24 mouse cellular contexts compared by ENCODE assay signal in the genomic region with DNA sequence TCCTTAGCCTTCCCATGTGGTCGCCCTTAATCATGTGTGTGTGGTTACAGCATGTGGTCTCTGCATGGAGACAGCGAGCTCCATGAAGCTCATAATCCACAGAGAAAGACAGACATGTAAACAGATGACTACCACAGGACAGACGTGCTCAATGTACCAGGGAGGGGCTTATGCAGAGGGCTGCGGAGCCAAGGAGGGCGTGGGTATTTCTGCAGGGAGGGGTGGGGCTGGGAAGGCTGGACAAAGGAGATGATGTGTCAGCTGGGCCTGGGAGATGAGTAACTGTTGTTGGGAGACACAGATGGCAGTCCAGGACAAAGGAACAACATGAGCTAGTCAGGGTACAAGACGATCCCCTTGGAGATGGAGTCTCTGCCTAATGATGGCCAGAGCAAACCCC. TPM values are rescaled to one million over a fixed set of nuclear protein-coding genes. Genes with fewer than 3 reads are reported as not detected.
A peak's percentile ranks its signal among the peaks of the same experiment; 100 is the strongest.
DNase-seq lines count a peak whose midpoint lies in the region; ATAC-seq and TF ChIP-seq lines count a peak whose summit lies in the region.
"Had no signal": no experiment of that assay in that cellular context is flagged by ENCODE, and none has a peak within 500 bp of the region (broad histone marks: within the 10 kb centered on the region; RNA-seq: fewer than 3 reads in every experiment).

No protein-coding gene starts in this region.

- DNase-seq in MN1 (ENCODE audit: low spot score) (peak; percentile 59), adipocyte (ENCODE audit: low spot score) (peak; percentile 72)
- no peak for DNase-seq in left cerebral cortex, postnatal 25 days (ENCODE audit: low spot score in 2 of 2)
- DNase-seq: heart, postnatal 10 days; kidney, adult 11 months; liver, embryonic 13.5 days had no signal

- H3K27me3 ChIP-seq in intestine, embryonic 15.5 days (replicated peaks) = no peaks in the 10 kb centered on the region
- H3K27me3 ChIP-seq in intestine, embryonic 16.5 days (replicated peaks; ENCODE audit: control insufficient read depth, insufficient read depth, low read length) = no peaks in the 10 kb centered on the region
- H3K27me3 ChIP-seq in small intestine, adult 2 months (ENCODE audit: control insufficient read depth, insufficient read depth, low read length) = no peaks in the 10 kb centered on the region
- H3K27me3 ChIP-seq: limb, embryonic 13.5 days; lung, embryonic 15.5 days; neural tube, embryonic 15.5 days; stomach, embryonic 15.5 days had no signal

- no peaks in the 10 kb centered on the region for H3K9me3 ChIP-seq in intestine, embryonic 15.5 days
- H3K9me3 ChIP-seq in intestine, embryonic 16.5 days (ENCODE audit: control insufficient read depth, low read length) = no peaks in the 10 kb centered on the region
- H3K9me3 ChIP-seq: embryonic facial prominence, embryonic 12.5 days; limb, embryonic 13.5 days; liver, embryonic 13.5 days; lung, embryonic 15.5 days; midbrain, embryonic 13.5 days; neural tube, embryonic 15.5 days; stomach, embryonic 15.5 days had no signal

- H3K9ac ChIP-seq in intestine, embryonic 15.5 days = no peak overlapping the region
- no peak overlapping the region for H3K9ac ChIP-seq in intestine, embryonic 16.5 days (ENCODE audit: low read depth, low read length)
- H3K9ac ChIP-seq: embryonic facial prominence, embryonic 12.5 days; limb, embryonic 13.5 days; liver, embryonic 13.5 days; lung, embryonic 15.5 days; midbrain, embryonic 13.5 days; neural tube, embryonic 15.5 days; stomach, embryonic 15.5 days had no signal

- H3K27ac ChIP-seq in intestine, embryonic 15.5 days = no peak overlapping the region
- H3K27ac ChIP-seq in intestine, embryonic 16.5 days (ENCODE audit: low read length) = no peak overlapping the region
- H3K27ac ChIP-seq in small intestine, adult 2 months (ENCODE audit: insufficient read depth, low read depth, low read length) = peak overlapping the region; percentile 48; the same call in 1 of the 2 replicates
- H3K27ac ChIP-seq: embryonic facial prominence, embryonic 12.5 days; limb, embryonic 13.5 days; liver, embryonic 13.5 days; lung, embryonic 15.5 days; midbrain, embryonic 13.5 days; neural tube, embryonic 15.5 days; stomach, embryonic 15.5 days had no signal

- no peak overlapping the region for H3K4me3 ChIP-seq in intestine, embryonic 15.5 days (replicated peaks)
- no peak overlapping the region for H3K4me3 ChIP-seq in intestine, embryonic 16.5 days (ENCODE audit: low read length)
- no peak overlapping the region for H3K4me3 ChIP-seq in small intestine, adult 2 months (ENCODE audit: low read depth, low read length)
- H3K4me3 ChIP-seq: embryonic facial prominence, embryonic 12.5 days; erythroblast, embryonic 14.5 days; limb, embryonic 13.5 days; liver, embryonic 13.5 days; lung, embryonic 15.5 days; midbrain, embryonic 13.5 days; neural tube, embryonic 15.5 days; stomach, embryonic 15.5 days had no signal

- no peak for TF ChIP-seq POLR2A in small intestine, adult 2 months (IDR thresholded peaks at IDR 0.05; ENCODE audit: low read depth, low read length)

- intact Hi-C loops in left cerebral cortex, postnatal 25 days (cut with DNase I) = no loop called here

- 52% methylated on average over 6 of the region's 6 CpGs for WGBS in intestine, embryonic 15.5 days
- 51% methylated on average over 6 of the region's 6 CpGs for WGBS in intestine, embryonic 16.5 days
- WGBS in small intestine, adult 2 months = 45% methylated on average over 6 of the region's 6 CpGs

- H3K36me3 ChIP-seq in intestine, embryonic 15.5 days = no peaks in the 10 kb centered on the region
- no peaks in the 10 kb centered on the region for H3K36me3 ChIP-seq in intestine, embryonic 16.5 days (ENCODE audit: control insufficient read depth, insufficient read depth, low read length)
- H3K36me3 ChIP-seq in small intestine, adult 2 months (ENCODE audit: control insufficient read depth, insufficient read depth, low read length) = no peaks in the 10 kb centered on the region
- H3K36me3 ChIP-seq: embryonic facial prominence, embryonic 12.5 days; limb, embryonic 13.5 days; liver, embryonic 13.5 days; lung, embryonic 15.5 days; midbrain, embryonic 13.5 days; neural tube, embryonic 15.5 days; stomach, embryonic 15.5 days had no signal

- no peak overlapping the region for H3K4me2 ChIP-seq in intestine, embryonic 15.5 days (replicated peaks)
- no peak overlapping the region for H3K4me2 ChIP-seq in intestine, embryonic 16.5 days (ENCODE audit: low read depth, low read length)
- H3K4me2 ChIP-seq: embryonic facial prominence, embryonic 12.5 days; heart, embryonic 11.5 days; limb, embryonic 13.5 days; liver, embryonic 13.5 days; lung, embryonic 15.5 days; midbrain, embryonic 13.5 days; neural tube, embryonic 15.5 days; stomach, embryonic 15.5 days had no signal

- ATAC-seq in intestine, embryonic 15.5 days = 0 out of 2 replicates have a peak, but pooled peaks have one; percentile 21
- ATAC-seq in intestine, embryonic 16.5 days = no peak
- no peak for ATAC-seq in monocyte, adult 5-6 weeks (replicated peaks; ENCODE audit: insufficient number of reproducible peaks, low FRiP score, low TSS enrichment, poor library complexity, severe bottlenecking)
- ATAC-seq: forebrain, embryonic 14.5 days; hindbrain, embryonic 16.5 days; midbrain, embryonic 13.5 days had no signal

- peaks cover 14% of the 10 kb centered on the region; the same call in 1 of the 2 replicates for H3K4me1 ChIP-seq in intestine, embryonic 15.5 days (replicated peaks)
- peaks cover 13% of the 10 kb centered on the region for H3K4me1 ChIP-seq in intestine, embryonic 16.5 days (ENCODE audit: control insufficient read depth, insufficient read depth, low read length)
- peaks cover 29% of the 10 kb centered on the region for H3K4me1 ChIP-seq in small intestine, adult 2 months (ENCODE audit: control insufficient read depth, insufficient read depth, insufficient read length, low read length)
- H3K4me1 ChIP-seq: neural tube, embryonic 15.5 days had no signal

- no peak for TF ChIP-seq CTCF in small intestine, adult 2 months (IDR thresholded peaks at IDR 0.05; ENCODE audit: extremely low read depth, insufficient read length, insufficient replicate concordance, low read depth, low read length)

RNA-seq across cellular contexts. Expression of a gene that starts 2.1 kb away (rescaled TPM):
- 1.4 and 1.5 TPM in 2 replicates for polyA plus RNA-seq in intestine, embryonic 15.5 days (2015; fragmentation: Nextera tagmentation; extraction: Ambion mirVana)
- 2.8 and 5.0 TPM in 2 replicates for polyA plus RNA-seq in intestine, embryonic 16.5 days (2015; fragmentation: Nextera tagmentation; extraction: Ambion mirVana)
- polyA plus RNA-seq in small intestine, adult 2 months (2012; rRNA removed) = 0.93 and 1.2 TPM in 2 replicates
- not detected in 3 replicates for total RNA-seq in monocyte, adult 5-6 weeks (2017)
- total RNA-seq in left cerebral cortex, postnatal 25 days (2021) = under 1 TPM in 1 of 2 experiments, not detected in 1; 0.32 TPM
- total RNA-seq: megakaryocyte, adult 5-6 weeks had no signal
- polyA plus RNA-seq: erythroblast, embryonic 14.5 days had no signal

RNA-seq across cellular contexts. Expression of a gene that starts 5.4 kb away (rescaled TPM):
- 1.6 and 1.9 TPM in 2 replicates for polyA plus RNA-seq in intestine, embryonic 15.5 days (2015; fragmentation: Nextera tagmentation; extraction: Ambion mirVana)
- polyA plus RNA-seq in intestine, embryonic 16.5 days (2015; fragmentation: Nextera tagmentation; extraction: Ambion mirVana) = 3.5 and 5.0 TPM in 2 replicates
- 2.0 and 9.1 TPM in 2 replicates for polyA plus RNA-seq in small intestine, adult 2 months (2012; rRNA removed)
- total RNA-seq in monocyte, adult 5-6 weeks (2017) = not detected in 3 replicates
- not detected for total RNA-seq in left cerebral cortex, postnatal 25 days (2021)
- total RNA-seq: layer of hippocampus, adult 18-20 months; layer of hippocampus, postnatal 25 days; left cerebral cortex, postnatal 10 days; megakaryocyte, adult 5-6 weeks had no signal
- polyA plus RNA-seq: erythroblast, embryonic 14.5 days; liver, embryonic 13.5 days had no signal

RNA-seq across cellular contexts. Expression of a gene that starts 9.8 kb away (rescaled TPM):
- 45.5 and 49.5 TPM in 2 replicates for polyA plus RNA-seq in intestine, embryonic 15.5 days (2015; fragmentation: Nextera tagmentation; extraction: Ambion mirVana)
- polyA plus RNA-seq in intestine, embryonic 16.5 days (2015; fragmentation: Nextera tagmentation; extraction: Ambion mirVana) = 49.3 and 51.6 TPM in 2 replicates
- polyA plus RNA-seq in small intestine, adult 2 months (2012; rRNA removed) = 48.9 and 70.7 TPM in 2 replicates
- total RNA-seq in monocyte, adult 5-6 weeks (2017) = 23.1 to 49.7 TPM (median 33.0 TPM) in 3 replicates
- total RNA-seq in left cerebral cortex, postnatal 25 days (2021) = 100 to 1,000 TPM; 101 to 105 TPM

RNA-seq across cellular contexts. Expression of a gene that starts 21.8 kb away (rescaled TPM):
- 16.9 and 18.1 TPM in 2 replicates for polyA plus RNA-seq in intestine, embryonic 15.5 days (2015; fragmentation: Nextera tagmentation; extraction: Ambion mirVana)
- 12.1 and 14.1 TPM in 2 replicates for polyA plus RNA-seq in intestine, embryonic 16.5 days (2015; fragmentation: Nextera tagmentation; extraction: Ambion mirVana)
- 11.6 and 20.0 TPM in 2 replicates for polyA plus RNA-seq in small intestine, adult 2 months (2012; rRNA removed)
- total RNA-seq in monocyte, adult 5-6 weeks (2017) = not detected in 3 replicates
- under 1 TPM; 0.27 to 0.37 TPM for total RNA-seq in left cerebral cortex, postnatal 25 days (2021)
- polyA plus RNA-seq: erythroblast, embryonic 14.5 days had no signal

RNA-seq across cellular contexts. Expression of a gene that starts 34.9 kb away (rescaled TPM):
- polyA plus RNA-seq in intestine, embryonic 15.5 days (2015; fragmentation: Nextera tagmentation; extraction: Ambion mirVana) = 8.9 and 10.4 TPM in 2 replicates
- polyA plus RNA-seq in intestine, embryonic 16.5 days (2015; fragmentation: Nextera tagmentation; extraction: Ambion mirVana) = 10.0 and 11.3 TPM in 2 replicates
- polyA plus RNA-seq in small intestine, adult 2 months (2012; rRNA removed) = 97.8 and 262 TPM in 2 replicates
- total RNA-seq in monocyte, adult 5-6 weeks (2017) = 49.4 to 76.6 TPM (median 51.2 TPM) in 3 replicates
- total RNA-seq in left cerebral cortex, postnatal 25 days (2021) = 10 to 100 TPM; 11.9 to 14.8 TPM

Comparison
In these comparisons a context has a peak if more than half of its experiments do, and no peak if none do; other contexts are left out.
1. DNase-seq: peak in MN1 (single experiment) and adipocyte (single experiment); none in left cerebral cortex, postnatal 25 days (0 of 2).